Mouse (Mus musculus): Measurements from ENCODE around the gene Cd46. TPM values are rescaled to one million over a fixed set of nuclear protein-coding genes. Genes with fewer than 3 reads are reported as not detected.

Cd46 gene
- polyA plus RNA-seq, 1 experiment, result 6.1 TPM

Other genes with a start within 250 kb of the Cd46 start
- gene Cd34, start 153.4 kb downstream of the Cd46 start, polyA plus RNA-seq (2012; rRNA removed), result 234 and 240 TPM in 2 replicates
- 103 and 106 TPM in 2 replicates for gene Cr1l, start 39.3 kb upstream of the Cd46 start, polyA plus RNA-seq (2012; rRNA removed)
- 0.29 and 0.31 TPM in 2 replicates for gene Cr2, start 84.5 kb upstream of the Cd46 start, polyA plus RNA-seq (2012; rRNA removed)

All from urinary bladder, adult 2 months (tissue).